Mouse (Mus musculus) neural tube, embryonic 13.5 days (tissue): ENCODE measurements around the gene Phtf1. TPM values are rescaled to one million over a fixed set of nuclear protein-coding genes. Genes with fewer than 3 reads are reported as not detected.

Experiments used
- ATAC-seq: fragments of 200-750 bp; cut with Nextera tagmentation; 2 replicates; pipeline ENCODE4 v1.8.0; 2017; ENCODE audit warnings: low read depth, mild to moderate bottlenecking, moderate TSS enrichment, moderate library complexity
- H3K27ac ChIP-seq: fragments of 300-500 bp; sonication (generic); replicated peaks from 2 replicates; pipeline ENCODE4 v1.5.1; 2015; ENCODE audit warnings: moderate library complexity, mild to moderate bottlenecking, inconsistent platforms
- H3K27me3 ChIP-seq: fragments of 300-500 bp; sonication (generic); 2 replicates; pipeline ENCODE4 v1.6.1; 2015; ENCODE audit warnings: mild to moderate bottlenecking, inconsistent platforms
- H3K36me3 ChIP-seq: fragments of 300-500 bp; sonication (generic); 2 replicates; pipeline ENCODE4 v1.6.1; 2015; ENCODE audit warnings: mild to moderate bottlenecking, inconsistent platforms
- H3K4me1 ChIP-seq: fragments of 300-500 bp; sonication (generic); replicated peaks from 2 replicates; pipeline ENCODE4 v1.6.1; 2015; ENCODE audit warnings: inconsistent platforms
- H3K4me2 ChIP-seq: fragments of 300-500 bp; sonication (generic); 2 replicates; pipeline ENCODE4 v1.6.1; 2015; ENCODE audit warnings: inconsistent platforms, mild to moderate bottlenecking, moderate library complexity
- H3K4me3 ChIP-seq: fragments of 300-500 bp; sonication (generic); 2 replicates; pipeline ENCODE4 v1.5.1; 2015; ENCODE audit warnings: mild to moderate bottlenecking, inconsistent platforms
- H3K9ac ChIP-seq: fragments of 300-500 bp; sonication (generic); 2 replicates; pipeline ENCODE4 v1.6.1; 2015; ENCODE audit warnings: moderate library complexity, mild to moderate bottlenecking, inconsistent platforms
- H3K9me3 ChIP-seq: fragments of 300-500 bp; sonication (generic); 2 replicates; pipeline ENCODE4 v1.6.1; 2016; ENCODE audit warnings: inconsistent platforms
- WGBS: fragments of 180-500 bp; shearing (Covaris S2); methylation state at CpG from one replicate; pipeline ENCODE4 v1.1.7; 2015; 5-methylcytosine and 5-hydroxymethylcytosine counted together
- polyA plus RNA-seq: library from polyadenylated mRNA; unstranded; fragments of >200 nt; fragmentation: Nextera tagmentation; extraction: Ambion mirVana; gene quantifications from 2 replicates; pipeline ENCODE4 v1.2.1, GENCODE M21; 2015

The Phtf1 gene
- polyA plus RNA-seq, 1 experiment from 2014 or later = 28.6 TPM

DNA sequence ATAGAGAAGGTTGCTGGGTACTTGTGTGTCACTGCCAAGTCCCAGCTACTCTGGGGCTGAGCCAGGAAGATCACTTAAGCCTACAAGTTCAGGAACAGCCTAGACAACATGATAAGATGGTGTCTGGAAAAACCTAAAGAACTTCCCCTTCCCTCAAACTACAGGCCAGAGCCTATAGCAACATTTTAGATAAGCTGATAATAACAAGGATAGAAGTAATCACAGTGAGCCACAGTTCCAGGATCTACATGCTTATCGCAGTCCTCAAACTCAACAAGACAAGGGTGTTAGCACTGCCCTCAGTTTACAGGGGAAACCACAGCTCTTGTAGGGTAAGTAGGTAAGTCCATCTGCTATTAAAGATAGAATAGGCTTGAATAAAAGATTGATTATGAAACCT lies 64.2 kb downstream of the Phtf1 start:
- ATAC-seq = no peak
- no peak overlapping the region for H3K4me3 ChIP-seq
- H3K36me3 ChIP-seq = peaks cover 6% of the 10 kb centered on the region
- H3K9me3 ChIP-seq = no peaks in the 10 kb centered on the region
- 100% methylated on average over 1 of the region's 1 CpGs for WGBS
- H3K9ac ChIP-seq = no peak overlapping the region
- H3K27me3 ChIP-seq = no peaks in the 10 kb centered on the region
- H3K27ac ChIP-seq = no peak overlapping the region
- no peak overlapping the region for H3K4me2 ChIP-seq
- H3K4me1 ChIP-seq = no peaks in the 10 kb centered on the region

GRCm38 (mm10) chr3:104032747-104033146 lies 64.8 kb downstream of the Phtf1 start:
- Histone ChIP-seq H3K9me3 (no peaks in the 10 kb centered on the region), H3K4me3 (no peak overlapping the region), H3K4me1 (no peaks in the 10 kb centered on the region), H3K27ac (no peak overlapping the region), H3K36me3 (no peaks in the 10 kb centered on the region; the same call in 1 of the 2 replicates), H3K4me2 (no peak overlapping the region), H3K9ac (no peak overlapping the region), H3K27me3 (no peaks in the 10 kb centered on the region)
- 86% methylated on average over 1 of the region's 1 CpGs for WGBS
- no peak for ATAC-seq

DNA sequence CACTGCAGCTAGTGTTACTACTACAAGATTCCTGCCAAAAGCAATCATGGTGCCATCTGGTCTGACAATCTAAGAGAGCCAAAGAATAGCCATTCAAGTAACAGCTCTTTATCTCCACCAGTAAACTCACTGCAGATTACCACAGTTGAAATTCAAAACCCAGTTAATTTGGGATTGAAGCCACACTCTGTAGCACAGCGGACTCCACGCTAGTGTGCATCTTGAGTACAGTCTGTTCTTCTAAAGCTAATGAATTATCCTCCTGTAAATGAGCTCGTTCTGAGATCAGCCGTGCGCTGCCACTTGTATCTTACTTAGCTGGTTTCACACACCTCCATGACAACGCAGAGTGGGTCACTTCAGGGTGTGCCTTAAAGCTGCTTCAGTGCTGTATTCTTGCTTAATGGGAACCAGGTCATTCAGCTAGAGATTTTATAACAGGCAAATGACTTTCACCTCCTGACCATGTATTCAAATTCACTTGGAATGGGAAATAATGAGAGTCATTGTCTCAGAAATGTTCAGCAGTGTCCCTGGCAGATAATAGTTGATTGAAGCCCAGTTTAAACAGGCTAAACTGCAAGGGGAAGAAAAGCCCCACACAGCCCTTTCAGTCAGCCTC lies 91.2 kb downstream of the Phtf1 start:
- Histone ChIP-seq H3K27me3 (no peaks in the 10 kb centered on the region), H3K9ac (no peak overlapping the region), H3K36me3 (no peaks in the 10 kb centered on the region), H3K4me3 (no peak overlapping the region), H3K27ac (peak overlapping the region; percentile 61), H3K9me3 (no peaks in the 10 kb centered on the region), H3K4me1 (peaks cover 11% of the 10 kb centered on the region; the same call in 1 of the 2 replicates), H3K4me2 (no peak overlapping the region)
- 20% methylated on average over 6 of the region's 6 CpGs for WGBS
- ATAC-seq = peak; percentile 84

GRCm38 (mm10) chr3:104069395-104069794 lies 101.5 kb downstream of the Phtf1 start:
- Histone ChIP-seq H3K27ac (no peak overlapping the region), H3K4me2 (no peak overlapping the region), H3K4me1 (no peaks in the 10 kb centered on the region), H3K4me3 (no peak overlapping the region), H3K9ac (no peak overlapping the region), H3K27me3 (no peaks in the 10 kb centered on the region), H3K9me3 (no peaks in the 10 kb centered on the region), H3K36me3 (peaks cover 3% of the 10 kb centered on the region; the same call in 1 of the 2 replicates)
- ATAC-seq = no peak

Other genes starting within 250 kb of the Phtf1 start
- gene Olfml3, start 230.1 kb upstream of the Phtf1 start, polyA plus RNA-seq = 14.2 and 16.8 TPM in 2 replicates
- not detected in 2 replicates for gene Gm10964, start 228.7 kb upstream of the Phtf1 start, polyA plus RNA-seq
- gene Hipk1, start 176.5 kb upstream of the Phtf1 start, polyA plus RNA-seq = 10.6 and 11.7 TPM in 2 replicates
- gene Dclre1b, start 158.7 kb upstream of the Phtf1 start, polyA plus RNA-seq = 17.2 and 24.6 TPM in 2 replicates
- 23.3 and 23.9 TPM in 2 replicates for gene Ap4b1, start 158.6 kb upstream of the Phtf1 start, polyA plus RNA-seq
- gene Gm43064, start 158.5 kb upstream of the Phtf1 start, polyA plus RNA-seq = 0.21 and 0.54 TPM in 2 replicates
- 0.50 and 0.79 TPM in 2 replicates for gene Bcl2l15, start 135.5 kb upstream of the Phtf1 start, polyA plus RNA-seq
- gene Ptpn22, start 108.3 kb upstream of the Phtf1 start, polyA plus RNA-seq = 0.39 and 0.70 TPM in 2 replicates
- gene Rsbn1, start 54.0 kb upstream of the Phtf1 start, polyA plus RNA-seq = 19.4 and 19.8 TPM in 2 replicates